Mouse (Mus musculus): ENCODE results near the gene Gsx2.

Gene Gsx2

GRCm38 (mm10) chr5:75075383-75075941, at the start of gene Gsx2:
TSS of gene Gsx2 (plus strand) at chr5:75075601.
- no peak for DNase-seq (ENCODE audit: low spot score in 2 of 2)

DNA sequence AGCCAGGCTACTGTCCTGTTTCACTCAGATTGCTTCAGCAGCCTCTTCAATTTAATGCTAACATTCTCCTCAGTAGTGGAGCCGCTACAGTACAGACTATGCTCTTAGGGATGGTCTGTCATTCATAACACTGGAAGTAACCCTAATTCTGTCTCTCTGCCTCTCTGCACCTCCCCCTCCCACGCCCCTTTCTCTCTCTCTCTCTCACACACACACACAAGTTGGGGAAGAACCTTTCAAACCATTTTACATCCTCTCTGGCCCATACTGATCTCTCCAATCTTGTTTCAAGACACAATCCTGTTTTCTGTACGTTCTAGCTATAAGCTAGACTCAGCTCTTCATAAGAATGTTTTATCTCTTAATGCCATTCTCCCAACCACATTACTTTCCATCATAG, 39.9 kb upstream of the Gsx2 start:
- DNase-seq (ENCODE audit: low spot score in 2 of 2), result no peak

GRCm38 (mm10) chr5:75039307-75039706, 36.1 kb upstream of the Gsx2 start:
- DNase-seq (ENCODE audit: low spot score in 2 of 2), result no peak

- DNase-seq (ENCODE audit: low spot score in 2 of 2), result no peak
These were observed 32.4 kb upstream of the Gsx2 start for GRCm38 (mm10) chr5:75043011-75043445.

- DNase-seq (ENCODE audit: low spot score in 2 of 2), result peak in 1 of 2 experiments; percentile 26
These were observed 31.6 kb upstream of the Gsx2 start for GRCm38 (mm10) chr5:75043621-75044301.

DNA sequence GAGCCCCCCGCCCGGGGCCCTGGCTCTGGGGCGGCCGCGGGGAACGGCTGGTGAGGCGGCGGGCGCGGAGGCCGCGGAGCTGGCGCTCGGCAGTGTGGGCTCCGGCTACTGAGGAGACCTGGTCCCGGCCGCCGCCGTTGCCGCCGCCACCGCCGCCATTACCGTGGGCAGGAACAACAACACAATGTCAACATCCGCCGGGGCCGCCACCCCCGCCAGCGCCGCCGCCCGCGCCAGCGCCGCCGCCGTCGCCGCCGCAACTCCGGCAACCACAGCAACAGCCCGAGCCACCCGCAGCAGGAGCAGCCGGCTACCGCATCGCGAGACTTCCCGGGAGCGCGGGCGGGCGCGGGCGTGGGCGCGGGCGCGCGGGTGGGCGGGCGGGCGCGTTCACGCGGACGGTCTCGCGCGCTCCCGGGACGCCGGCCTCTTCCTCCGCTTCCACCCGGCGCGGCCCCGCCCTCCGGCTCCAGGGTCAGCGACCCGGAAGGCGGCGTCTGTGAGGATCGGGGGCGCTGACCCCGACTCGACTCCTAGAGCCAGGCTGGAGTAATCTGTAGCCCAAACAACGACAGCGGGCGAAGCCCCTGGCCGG, 31.0 kb upstream of the Gsx2 start, which contains the start of gene Chic2:
Gene Chic2 (minus strand): TSS at position 465 of the 595 bp plus-strand sequence.
- DNase-seq (ENCODE audit: low spot score in 2 of 2), result peak; percentile 59 to 73

DNA sequence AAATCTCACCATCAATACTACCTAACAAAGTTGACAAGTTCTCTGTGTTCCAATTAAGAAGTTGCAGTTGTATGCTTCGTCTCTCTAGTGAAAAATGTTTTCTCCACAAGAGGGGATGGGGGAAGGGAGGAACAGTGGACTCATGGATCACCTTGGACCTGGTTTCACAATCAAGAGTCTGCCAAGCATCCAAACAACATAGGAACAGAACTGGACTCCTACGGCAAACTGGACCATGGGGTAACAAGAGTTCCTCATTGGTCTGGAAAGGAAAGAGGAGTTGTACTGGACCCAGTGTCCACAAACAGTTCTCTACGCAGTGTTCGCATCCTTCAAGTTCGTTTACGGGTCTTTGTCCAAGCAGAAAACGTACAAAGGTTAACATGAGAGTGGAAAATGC, 30.0 kb upstream of the Gsx2 start:
- DNase-seq (ENCODE audit: low spot score in 2 of 2), result no peak

- DNase-seq (ENCODE audit: low spot score in 2 of 2), result peak; percentile 25 to 30
These were observed 28.6 kb upstream of the Gsx2 start for GRCm38 (mm10) chr5:75046681-75047321.

DNA sequence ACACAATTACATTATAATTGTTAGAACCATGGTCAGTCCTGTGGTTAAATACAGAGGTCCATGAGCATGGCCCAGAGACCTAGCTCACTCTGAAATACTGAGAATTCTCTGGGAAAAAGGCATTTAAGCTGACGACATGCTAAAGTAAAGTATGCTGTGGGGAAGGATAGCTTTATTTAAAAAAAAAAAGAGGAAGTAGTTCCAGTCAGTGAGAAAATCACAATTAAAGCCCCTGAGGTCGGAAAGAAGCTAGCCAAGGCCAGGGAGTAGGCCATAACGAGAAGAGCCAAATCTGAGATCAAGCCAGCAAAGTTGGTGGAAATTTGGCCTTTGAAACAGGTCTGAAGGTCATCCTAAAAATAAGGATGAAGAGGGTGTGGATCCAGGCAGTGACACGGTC, 24.3 kb upstream of the Gsx2 start:
- no peak for DNase-seq (ENCODE audit: low spot score in 2 of 2)

DNA sequence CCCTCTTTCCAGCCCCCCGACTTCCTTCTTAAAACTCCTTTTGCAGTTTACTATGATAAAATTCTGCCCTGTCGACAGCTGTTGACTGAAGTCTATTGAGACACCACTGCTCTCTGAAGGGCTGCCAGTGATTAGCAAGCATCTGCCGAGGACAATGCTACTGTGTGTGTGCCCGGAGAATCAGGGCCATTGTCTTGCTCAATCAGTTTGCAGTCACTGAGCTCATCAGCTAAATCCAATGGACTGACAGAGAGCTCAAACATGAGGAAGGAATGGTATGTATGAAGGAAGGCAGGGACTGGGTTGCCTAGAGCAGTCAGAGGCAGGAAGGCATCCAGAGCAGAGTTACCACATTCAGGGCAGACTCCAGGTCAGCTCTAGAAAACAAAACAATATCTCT, 12.2 kb upstream of the Gsx2 start:
- DNase-seq (ENCODE audit: low spot score in 2 of 2), result no peak

- DNase-seq (ENCODE audit: low spot score in 2 of 2), result no peak
These were observed 8.7 kb upstream of the Gsx2 start for GRCm38 (mm10) chr5:75066715-75067114.

DNA sequence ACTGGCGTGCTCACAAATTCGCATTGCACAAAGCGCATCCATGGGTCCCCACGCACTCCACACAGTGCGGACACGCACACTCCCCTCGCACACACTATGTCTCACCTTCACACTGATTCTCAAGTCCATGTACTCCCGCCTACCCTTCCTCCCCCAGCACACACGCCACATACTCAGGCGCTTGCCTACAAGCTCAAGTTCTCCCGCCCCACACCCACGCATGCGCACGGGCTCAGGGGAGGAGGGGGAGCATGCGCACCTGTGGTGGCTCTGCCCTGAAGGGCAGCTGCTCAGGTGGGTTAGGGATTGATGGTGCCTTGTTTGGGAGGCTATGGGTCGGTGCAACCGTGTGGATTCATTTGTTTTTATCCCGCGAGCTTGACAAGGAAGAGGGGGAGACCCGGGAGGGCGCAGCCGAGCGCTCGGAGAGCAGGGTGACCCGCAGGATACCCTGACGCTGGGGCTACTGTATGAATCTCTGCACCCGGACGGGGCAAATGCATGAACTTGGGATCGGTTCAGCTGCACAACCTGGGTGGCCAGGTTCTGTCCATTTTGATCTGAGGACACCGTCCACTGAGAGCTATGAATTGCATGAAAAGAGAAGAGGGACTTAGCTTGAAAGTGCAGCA, 8.2 kb upstream of the Gsx2 start:
- DNase-seq (ENCODE audit: low spot score in 2 of 2), result no peak

DNA sequence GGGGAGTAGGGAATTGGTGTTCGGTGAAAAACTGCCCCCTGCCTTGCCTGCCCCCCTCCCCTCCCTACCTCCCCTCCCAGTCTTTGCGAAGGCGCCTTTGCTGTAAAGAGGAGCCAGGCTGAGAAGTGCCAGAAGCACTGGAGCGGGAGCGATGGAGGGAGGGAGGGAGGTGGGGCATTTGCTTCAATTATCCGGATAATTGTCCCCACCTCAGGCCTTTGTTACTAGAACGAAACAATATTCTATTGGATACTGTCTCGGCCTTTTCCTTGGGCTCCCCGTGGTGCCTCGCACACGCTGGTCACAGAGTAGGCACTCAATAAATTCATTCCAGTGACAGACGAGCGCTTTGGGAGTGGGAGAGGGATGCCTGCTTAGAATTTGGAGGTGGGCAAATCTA, 5.3 kb upstream of the Gsx2 start:
- no peak for DNase-seq (ENCODE audit: low spot score in 2 of 2)

DNA sequence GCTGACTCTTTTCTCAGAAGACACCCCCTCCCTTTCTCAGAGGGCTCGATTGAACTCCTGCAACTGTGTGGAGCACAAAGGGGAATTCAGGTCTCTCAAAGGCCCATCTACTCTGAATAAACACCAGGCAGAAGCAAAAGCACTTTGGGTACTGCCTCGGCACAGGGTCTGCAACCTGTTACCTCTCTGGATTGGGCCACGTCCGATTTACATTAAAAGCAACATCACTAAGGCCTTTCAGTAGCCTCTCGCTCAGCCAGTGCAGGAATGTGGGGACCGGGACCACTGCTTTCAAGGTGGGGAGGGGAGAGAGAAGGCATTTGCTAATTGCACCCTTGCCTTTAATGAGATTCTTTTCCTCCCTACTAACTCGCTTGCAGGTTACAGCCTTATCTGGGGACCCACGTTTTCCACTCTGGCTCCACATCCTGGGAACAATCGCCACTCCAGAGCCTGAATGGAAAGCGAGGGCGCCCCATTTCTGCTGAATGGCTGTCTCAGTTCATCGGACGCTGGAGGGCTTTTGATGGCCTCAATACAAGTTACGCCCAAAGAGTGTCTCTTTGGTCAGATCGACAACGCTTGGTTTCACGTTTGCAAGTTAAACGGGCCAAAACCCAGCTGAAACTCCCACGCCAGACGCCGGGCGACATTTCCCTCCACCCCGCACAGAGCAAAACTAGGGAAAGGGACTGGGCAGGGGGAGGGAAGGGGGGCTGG, 4.6 kb upstream of the Gsx2 start:
- DNase-seq (ENCODE audit: low spot score in 2 of 2), result no peak

DNA sequence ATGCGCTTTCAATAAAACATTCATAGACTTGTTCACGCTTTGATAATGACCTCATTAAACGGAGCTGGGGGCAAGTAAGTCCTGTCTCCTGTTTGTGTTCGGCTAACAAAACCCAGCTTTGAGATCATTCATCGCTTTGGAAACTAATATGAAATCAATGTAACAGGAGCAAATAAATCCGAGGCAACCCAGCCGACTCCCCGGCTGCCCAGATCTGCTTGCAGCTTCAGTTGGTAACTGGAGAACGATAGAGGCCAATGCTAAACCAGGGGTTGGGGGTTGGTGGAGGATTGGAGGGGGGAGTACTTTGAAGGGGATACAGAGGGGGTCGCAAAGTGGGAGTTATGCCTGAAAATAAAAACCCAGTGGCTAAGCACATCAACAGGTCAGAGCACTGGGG, 3.5 kb upstream of the Gsx2 start:
- DNase-seq (ENCODE audit: low spot score in 2 of 2), result no peak

GRCm38 (mm10) chr5:75072532-75072931, 2.9 kb upstream of the Gsx2 start:
- DNase-seq (ENCODE audit: low spot score in 2 of 2), result no peak

GRCm38 (mm10) chr5:75073167-75073566, 2.2 kb upstream of the Gsx2 start:
- no peak for DNase-seq (ENCODE audit: low spot score in 2 of 2)

DNA sequence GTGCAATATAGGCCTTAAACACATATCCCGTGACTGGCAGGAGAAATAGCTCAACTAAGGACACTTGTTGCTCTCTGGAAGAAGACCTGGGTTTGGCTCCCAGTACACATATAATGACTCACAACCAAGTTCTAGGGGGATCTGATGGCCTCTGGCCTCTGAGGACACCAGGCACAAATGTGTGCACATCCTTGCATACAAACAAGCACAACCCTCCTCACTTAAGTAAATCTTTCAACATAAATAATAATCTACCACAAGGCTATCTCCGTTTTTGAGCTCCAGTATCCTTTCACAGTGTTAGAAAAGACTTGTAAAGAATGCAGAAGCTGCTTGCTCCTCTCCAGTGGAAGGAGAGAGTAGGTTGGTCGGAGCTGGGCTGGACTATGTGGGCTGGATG, 1.7 kb upstream of the Gsx2 start:
- DNase-seq (ENCODE audit: low spot score in 2 of 2), result no peak

- DNase-seq (ENCODE audit: low spot score in 2 of 2), result no peak
These were observed 1.3 kb upstream of the Gsx2 start for GRCm38 (mm10) chr5:75074132-75074531.

DNA sequence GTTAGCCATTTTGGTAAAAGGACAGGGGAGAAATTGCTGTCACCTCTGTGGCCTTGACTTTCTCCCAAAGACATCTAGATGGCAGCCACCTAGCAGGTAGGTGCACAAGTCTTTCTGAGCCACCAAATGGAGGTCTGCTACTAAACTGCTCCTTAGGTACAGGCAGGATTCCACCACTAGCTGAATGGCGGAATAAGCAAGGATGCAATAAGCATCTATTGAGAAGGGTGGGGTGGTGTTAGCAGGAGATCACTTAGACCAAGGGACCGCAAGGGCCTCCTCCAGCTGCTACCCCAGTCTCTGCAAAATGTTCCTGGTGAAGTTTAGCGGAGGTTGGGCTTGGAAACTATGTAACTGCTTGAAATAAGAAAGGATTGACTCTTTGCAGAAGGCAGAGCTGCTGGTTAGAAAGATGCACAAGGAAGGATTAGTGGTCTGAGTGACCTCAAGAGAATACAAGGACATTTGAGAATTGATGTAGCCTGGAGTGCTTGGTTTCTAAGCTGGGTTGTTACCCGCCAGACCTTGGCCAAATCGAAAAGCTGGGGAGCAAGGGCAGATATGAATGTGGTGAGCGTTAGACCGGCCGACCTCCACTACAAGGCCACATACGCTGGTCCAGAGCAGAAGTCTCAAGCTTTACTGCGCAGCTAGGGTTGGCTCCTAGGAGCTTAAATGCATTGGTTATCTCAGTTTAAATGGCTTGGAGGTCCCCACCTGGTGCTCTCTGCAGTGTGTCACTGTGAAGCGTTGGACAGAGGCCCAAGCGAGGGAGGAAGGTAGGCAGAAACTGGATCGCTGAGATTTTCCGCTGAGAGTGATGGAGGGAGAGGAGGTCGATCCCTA, 641 bp upstream of the Gsx2 start:
- no peak for DNase-seq (ENCODE audit: low spot score in 2 of 2)
